Mouse (Mus musculus) limb, embryonic 11.5 days (tissue): ENCODE measurements around the gene Tead1. TPM values are rescaled to one million over a fixed set of nuclear protein-coding genes. Genes with fewer than 3 reads are reported as not detected.
A peak's percentile ranks its signal among the peaks of the same experiment; 100 is the strongest.

Experiments used
- ATAC-seq: fragments of 200-750 bp; cut with Nextera tagmentation; 2 replicates; pipeline ENCODE4 v1.8.0; 2017; ENCODE audit warnings: low read depth; ENCODE audit not compliant: insufficient number of reproducible peaks, low FRiP score, low TSS enrichment
- DNase-seq: peaks from one replicate; pipeline ENCODE4 v3.0.0-alpha.2; 2015; ENCODE audit warnings: low spot score
- H3K27ac ChIP-seq: fragments of 300-500 bp; sonication (generic); replicated peaks from 2 replicates; pipeline ENCODE4 v1.5.1; 2014; ENCODE audit warnings: low read depth, mild to moderate bottlenecking, low read length
- H3K27me3 ChIP-seq: fragments of 300-500 bp; sonication (generic); 2 replicates; pipeline ENCODE4 v1.6.1; 2014; ENCODE audit warnings: mild to moderate bottlenecking, low read length, mixed read lengths; ENCODE audit not compliant: control insufficient read depth, insufficient read depth
- H3K36me3 ChIP-seq: fragments of 300-500 bp; sonication (generic); 2 replicates; pipeline ENCODE4 v1.6.1; 2014; ENCODE audit warnings: mild to moderate bottlenecking, low read length, moderate library complexity, mixed read lengths; ENCODE audit not compliant: control insufficient read depth, insufficient read depth
- H3K4me1 ChIP-seq: fragments of 300-500 bp; sonication (generic); 2 replicates; pipeline ENCODE4 v1.6.1; 2014; ENCODE audit warnings: low read length, mixed read lengths; ENCODE audit not compliant: control insufficient read depth, insufficient read depth
- H3K4me2 ChIP-seq: fragments of 300-500 bp; sonication (generic); 2 replicates; pipeline ENCODE4 v1.6.1; 2014; ENCODE audit warnings: low read depth, mild to moderate bottlenecking, moderate library complexity; ENCODE audit not compliant: severe bottlenecking
- H3K4me3 ChIP-seq: fragments of 300-500 bp; sonication (generic); 2 replicates; pipeline ENCODE4 v1.5.1; 2014; ENCODE audit warnings: low read depth, low read length
- H3K9ac ChIP-seq: fragments of 300-500 bp; sonication (generic); 2 replicates; pipeline ENCODE4 v1.6.1; 2014; ENCODE audit warnings: mild to moderate bottlenecking, low read length
- H3K9me3 ChIP-seq: fragments of 300-500 bp; sonication (generic); 2 replicates; pipeline ENCODE4 v1.6.1; 2016; ENCODE audit warnings: low read length; ENCODE audit not compliant: control insufficient read depth
- WGBS: fragments of 180-500 bp; shearing (Covaris S2); extraction: QIAGEN DNeasy Blood & Tissue Kit; methylation state at CpG from one replicate; pipeline ENCODE4 v1.1.7; 2014; 5-methylcytosine and 5-hydroxymethylcytosine counted together
- polyA plus RNA-seq: library from polyadenylated mRNA; unstranded; fragments of >200 nt; fragmentation: Nextera tagmentation; extraction: Ambion mirVana; gene quantifications from 2 replicates; pipeline ENCODE4 v1.2.1, GENCODE M21; 2014

Tead1 gene
- polyA plus RNA-seq, 1 experiment from 2014 or later, result 18.3 TPM

GRCm38 (mm10) chr7:112679513-112680245 lies 561 bp downstream of the Tead1 start:
- Histone ChIP-seq H3K9ac (peak overlapping the region; percentile 95), H3K9me3 (no peaks in the 10 kb centered on the region), H3K27me3 (no peaks in the 10 kb centered on the region), H3K4me3 (peak overlapping the region; percentile 95), H3K36me3 (no peaks in the 10 kb centered on the region), H3K4me2 (peak overlapping the region; percentile 91), H3K4me1 (peaks cover 12% of the 10 kb centered on the region), H3K27ac (peak overlapping the region; percentile 89)
- ATAC-seq, result peak; percentile 49
- peak; percentile 81 for DNase-seq
- WGBS, result under 1% methylated on average over 80 of the region's 95 CpGs

- Histone ChIP-seq H3K9me3 (no peaks in the 10 kb centered on the region), H3K4me1 (peaks cover 22% of the 10 kb centered on the region), H3K36me3 (no peaks in the 10 kb centered on the region), H3K4me3 (peak overlapping the region; percentile 95), H3K4me2 (peak overlapping the region; percentile 91), H3K27ac (no peak overlapping the region), H3K9ac (peak overlapping the region; percentile 95), H3K27me3 (no peaks in the 10 kb centered on the region)
- DNase-seq, result peak; percentile 69
- WGBS, result 1% methylated on average over 22 of the region's 22 CpGs
- no peak; the same call in 1 of the 2 replicates for ATAC-seq
Observed at GRCm38 (mm10) chr7:112680498-112681251, 1.6 kb downstream of the Tead1 start.

- Histone ChIP-seq H3K36me3 (no peaks in the 10 kb centered on the region), H3K4me2 (peak overlapping the region; percentile 20), H3K4me1 (peaks cover 53% of the 10 kb centered on the region), H3K9ac (no peak overlapping the region), H3K27me3 (no peaks in the 10 kb centered on the region), H3K27ac (no peak overlapping the region), H3K4me3 (no peak overlapping the region), H3K9me3 (no peaks in the 10 kb centered on the region)
- ATAC-seq (no peak), DNase-seq (no peak)
- 14% methylated on average over 23 of the region's 23 CpGs for WGBS
Observed at GRCm38 (mm10) chr7:112684626-112685561, 5.8 kb downstream of the Tead1 start.

GRCm38 (mm10) chr7:112685993-112686392 lies 6.9 kb downstream of the Tead1 start:
- WGBS, result 22% methylated on average over 3 of the region's 3 CpGs
- Histone ChIP-seq H3K27me3 (no peaks in the 10 kb centered on the region), H3K4me2 (no peak overlapping the region), H3K27ac (no peak overlapping the region), H3K4me3 (no peak overlapping the region), H3K9me3 (no peaks in the 10 kb centered on the region), H3K9ac (no peak overlapping the region), H3K4me1 (peaks cover 62% of the 10 kb centered on the region), H3K36me3 (no peaks in the 10 kb centered on the region)
- peak; percentile 65; the same call in 1 of the 2 replicates for ATAC-seq
- DNase-seq, result no peak

- Histone ChIP-seq H3K4me1 (peaks cover 66% of the 10 kb centered on the region), H3K4me2 (peak overlapping the region; percentile 15; the same call in 1 of the 2 replicates), H3K4me3 (no peak overlapping the region), H3K9me3 (no peaks in the 10 kb centered on the region), H3K27me3 (no peaks in the 10 kb centered on the region), H3K36me3 (no peaks in the 10 kb centered on the region), H3K27ac (no peak overlapping the region), H3K9ac (no peak overlapping the region)
- ATAC-seq, result no peak; the same call in 1 of the 2 replicates
- peak; percentile 69 for DNase-seq
- WGBS, result 12% methylated on average over 10 of the region's 10 CpGs
Observed at GRCm38 (mm10) chr7:112686586-112686985, 7.5 kb downstream of the Tead1 start.

GRCm38 (mm10) chr7:112688425-112689001 lies 9.4 kb downstream of the Tead1 start:
- Histone ChIP-seq H3K4me3 (no peak overlapping the region), H3K27me3 (no peaks in the 10 kb centered on the region), H3K4me1 (peaks cover 80% of the 10 kb centered on the region), H3K4me2 (no peak overlapping the region), H3K36me3 (no peaks in the 10 kb centered on the region), H3K9ac (no peak overlapping the region), H3K9me3 (no peaks in the 10 kb centered on the region), H3K27ac (no peak overlapping the region)
- DNase-seq (no peak), ATAC-seq (no peak)
- 31% methylated on average over 9 of the region's 9 CpGs for WGBS

- H3K4me2 ChIP-seq, result no peak overlapping the region
- H3K4me1 ChIP-seq, result peaks cover 74% of the 10 kb centered on the region
- 17% methylated on average over 7 of the region's 7 CpGs for WGBS
- H3K9me3 ChIP-seq, result no peaks in the 10 kb centered on the region
- no peaks in the 10 kb centered on the region for H3K36me3 ChIP-seq
- no peak overlapping the region for H3K27ac ChIP-seq
- H3K27me3 ChIP-seq, result no peaks in the 10 kb centered on the region
- no peak overlapping the region for H3K9ac ChIP-seq
- DNase-seq, result peak; percentile 71
- H3K4me3 ChIP-seq, result no peak overlapping the region
- ATAC-seq, result no peak
Observed at GRCm38 (mm10) chr7:112690836-112691781, 12.0 kb downstream of the Tead1 start.
